Mouse (Mus musculus) CH12.LX (cell line): ENCODE data around the gene Tmem206. TPM values are rescaled to one million over a fixed set of nuclear protein-coding genes. Genes with fewer than 3 reads are reported as not detected.
A peak's percentile ranks its signal among the peaks of the same experiment; 100 is the strongest.

Source experiments
- DNase-seq: peaks from one replicate; pipeline ENCODE4 v3.0.0-alpha.2; 2013; ENCODE audit errors: extremely low read depth
- H3K27ac ChIP-seq: 2 replicates; pipeline ENCODE4 v1.5.1; 2012; ENCODE audit warnings: low read depth, mild to moderate bottlenecking, control low read depth, moderate library complexity; ENCODE audit not compliant: insufficient read depth
- H3K27me3 ChIP-seq: replicated peaks from 2 replicates; pipeline ENCODE3; 2012; ENCODE audit warnings: inconsistent platforms
- H3K36me3 ChIP-seq, 2 experiments: replicated peaks in 1 of 2; 2 replicates each; pipeline versions ENCODE3 to v1.6.1; 2012; ENCODE audit warnings: inconsistent platforms in 1 of 2, low read length in 1 of 2, mild to moderate bottlenecking in 1 of 2, mixed read lengths in 1 of 2, moderate library complexity in 1 of 2; ENCODE audit not compliant: control insufficient read depth in 1 of 2, insufficient read depth in 1 of 2
- H3K4me1 ChIP-seq, 2 experiments: 2 replicates each; pipeline ENCODE4 v1.6.1; 2012; ENCODE audit warnings: inconsistent platforms in 1 of 2, moderate library complexity in 1 of 2; ENCODE audit not compliant: insufficient read depth in 2 of 2, control insufficient read depth in 1 of 2
- H3K4me2 ChIP-seq: 2 replicates; pipeline ENCODE4 v1.6.1; 2012; ENCODE audit warnings: low read depth, mild to moderate bottlenecking, control low read depth; ENCODE audit not compliant: poor library complexity, insufficient read depth, severe bottlenecking
- H3K4me3 ChIP-seq, 3 experiments: fragments of 150-350 bp in 1 of 3; sonication (generic) in 1 of 3; replicated peaks in 1 of 3; 2 replicates each; pipeline versions ENCODE3 to v1.5.1; 2011 to 2012; ENCODE audit warnings: low read depth in 2 of 3, low read length in 2 of 3, mild to moderate bottlenecking in 2 of 3, moderate library complexity in 2 of 3, control low read depth in 1 of 3, improper control_type of control experiment in 1 of 3, inconsistent platforms in 1 of 3, mixed read lengths in 1 of 3; ENCODE audit not compliant: poor library complexity in 1 of 3
- H3K79me2 ChIP-seq: replicated peaks from 2 replicates; pipeline ENCODE4 v1.6.1; 2012; ENCODE audit warnings: mild to moderate bottlenecking, moderate library complexity; ENCODE audit not compliant: control insufficient read depth, poor library complexity, insufficient read depth, severe bottlenecking; ENCODE audit errors: extremely low read depth
- H3K9ac ChIP-seq: 2 replicates; pipeline ENCODE4 v1.6.1; 2012; ENCODE audit warnings: low read depth, mild to moderate bottlenecking, control low read depth, moderate library complexity; ENCODE audit not compliant: insufficient read depth
- H3K9me3 ChIP-seq: replicated peaks from 2 replicates; pipeline ENCODE3; 2012; ENCODE audit warnings: low read length, inconsistent platforms, mixed read lengths
- CHD2 ChIP-seq: IDR thresholded peaks from 2 replicates; pipeline ENCODE4 v1.6.1; 2011; ENCODE audit warnings: low read length, improper control_type of control experiment
- CTCF ChIP-seq, 2 experiments: IDR thresholded peaks in 1 of 2; conservative IDR thresholded peaks in 1 of 2; 2 replicates each; pipeline ENCODE4 v1.5.1; 2011 to 2012; ENCODE audit warnings: low read depth in 2 of 2, low read length in 2 of 2, improper control_type of control experiment in 1 of 2, inconsistent platforms in 1 of 2, mild to moderate bottlenecking in 1 of 2, moderate library complexity in 1 of 2
- IRF4 ChIP-seq: IDR thresholded peaks from 2 replicates; pipeline ENCODE4 v1.6.1; 2014; ENCODE audit warnings: low read depth, mild to moderate bottlenecking, inconsistent platforms, low read length, improper control_type of control experiment
- JUND ChIP-seq: conservative IDR thresholded peaks from 2 replicates; pipeline ENCODE4 v1.6.1; 2011; ENCODE audit warnings: low read depth, low read length, improper control_type of control experiment
- MAZ ChIP-seq: IDR thresholded peaks from 2 replicates; pipeline ENCODE4 v1.6.1; 2012; ENCODE audit warnings: low read depth, mild to moderate bottlenecking, inconsistent platforms, low read length, improper control_type of control experiment, moderate library complexity
- NELFE ChIP-seq: IDR thresholded peaks from 2 replicates; pipeline ENCODE4 v1.6.1; 2011; ENCODE audit warnings: low read depth, low read length, improper control_type of control experiment
- PAX5 ChIP-seq: IDR thresholded peaks from 2 replicates; pipeline ENCODE4 v1.6.1; 2012; ENCODE audit warnings: low read length, inconsistent platforms, mixed read lengths
- RAD21 ChIP-seq: IDR thresholded peaks from 2 replicates; pipeline ENCODE4 v1.6.1; 2011; ENCODE audit warnings: low read depth, mild to moderate bottlenecking, low read length, improper control_type of control experiment, moderate library complexity
- RCOR1 ChIP-seq: conservative IDR thresholded peaks from 2 replicates; pipeline ENCODE4 v1.6.1; 2012; ENCODE audit warnings: low read depth, mild to moderate bottlenecking, inconsistent platforms, low read length, improper control_type of control experiment
- SMC3 ChIP-seq: IDR thresholded peaks from 2 replicates; pipeline ENCODE4 v1.6.1; 2011; ENCODE audit warnings: low read depth, low read length, improper control_type of control experiment
- UBTF ChIP-seq: IDR thresholded peaks from 2 replicates; pipeline ENCODE4 v1.6.1; 2012; ENCODE audit warnings: low read depth, mild to moderate bottlenecking, inconsistent platforms, low read length, improper control_type of control experiment, moderate library complexity
- ZC3H11A ChIP-seq: IDR thresholded peaks from 2 replicates; pipeline ENCODE4 v1.6.1; 2012; ENCODE audit warnings: low read depth, mild to moderate bottlenecking, inconsistent platforms, low read length, improper control_type of control experiment
- ZNF384 ChIP-seq: IDR thresholded peaks from 2 replicates; pipeline ENCODE4 v1.6.1; 2012; ENCODE audit warnings: low read depth, low read length, improper control_type of control experiment, inconsistent platforms
- dilution Hi-C: fragments of 300-500 bp; cut with MboI; formaldehyde crosslinking; loops from 2 replicates; pipeline ENCODE4 v1.14.3; 2020; ENCODE audit warnings: low sequenced_read_pairs; ENCODE audit not compliant: extremely low pct_unique_long_range_greater_than_20kb, extremely low pct_ligation_motif_present
- in situ Hi-C: fragments of 300-500 bp; cut with MboI; formaldehyde crosslinking; loops from 3 replicates; pipeline ENCODE4 v1.14.3; 2019; ENCODE audit warnings: low sequenced_read_pairs, low pct_ligation_motif_present, low pct_unique_long_range_greater_than_20kb, mixed read lengths
- polyA plus RNA-seq: library from polyadenylated mRNA; unstranded; fragments of >175 nt; gene quantifications from 2 replicates; pipeline ENCODE4 v1.2.1, GENCODE M21; 2012; ENCODE audit warnings: low read depth; ENCODE audit not compliant: insufficient read length
- total RNA-seq, 2 experiments: library from RNA; depleted of rRNA; stranded (reverse); fragments of 300-350 nt in 1 of 2; fragments of >200 nt in 1 of 2; gene quantifications; 2 replicates each; pipeline ENCODE4 v1.2.3; 2012 to 2014

The Tmem206 gene
- total and polyA plus RNA-seq, 3 experiments, result 13.1 to 16.4 (median 15.4) TPM

GRCm38 (mm10) chr1:191352786-191353488 lies 27.2 kb downstream of the Tmem206 start:
- peaks cover 2 to 17% of the 10 kb centered on the region in 2 experiments; a peak in 3 of 4 replicates for H3K4me1 ChIP-seq
- H3K4me2 ChIP-seq, result no peak overlapping the region
- dilution Hi-C loops, result no loop called here
- TF ChIP-seq CTCF (conservative IDR thresholded peaks at IDR 0.05 in 1 of 2, IDR thresholded peaks at IDR 0.05 in 1 of 2; ENCODE audit: low read depth in 2 of 2, low read length in 2 of 2) (peak in 1 of 2 experiments; percentile 60; a peak in 2 of 4 replicates), IRF4 (no peak), RAD21 (peak; percentile 27), ZNF384 (peak; percentile 94), SMC3 (peak; percentile 43)
- H3K27ac ChIP-seq, result no peak overlapping the region
- H3K36me3 ChIP-seq, result peaks cover 67 to 84% of the 10 kb centered on the region in 2 experiments
- in situ Hi-C loops, result no loop called here
- H3K4me3 ChIP-seq, result no peak overlapping the region
- peak; percentile 36 for DNase-seq
- H3K9me3 ChIP-seq, result no peaks in the 10 kb centered on the region
- H3K9ac ChIP-seq, result no peak overlapping the region
- H3K79me2 ChIP-seq, result no peaks in the 10 kb centered on the region
- H3K27me3 ChIP-seq, result no peaks in the 10 kb centered on the region

- Histone ChIP-seq H3K4me2 (no peak overlapping the region), H3K27ac (no peak overlapping the region), H3K9ac (no peak overlapping the region), H3K27me3 (no peaks in the 10 kb centered on the region), H3K36me3 (peaks cover 69 to 85% of the 10 kb centered on the region in 2 experiments), H3K4me3 (no peak overlapping the region), H3K9me3 (no peaks in the 10 kb centered on the region), H3K79me2 (no peaks in the 10 kb centered on the region), H3K4me1 (peaks cover 2 to 17% of the 10 kb centered on the region in 2 experiments; a peak in 3 of 4 replicates)
- in situ Hi-C loops (no loop called here), dilution Hi-C loops (no loop called here)
- no peak for DNase-seq
- TF ChIP-seq RCOR1 (no peak), MAZ (no peak), JUND (no peak)
These were observed 28.1 kb downstream of the Tmem206 start for GRCm38 (mm10) chr1:191353836-191354235.

GRCm38 (mm10) chr1:191356936-191357335 lies 31.2 kb downstream of the Tmem206 start:
- no peak for DNase-seq
- no peak overlapping the region for H3K4me3 ChIP-seq
- no peaks in the 10 kb centered on the region for H3K27me3 ChIP-seq
- in situ Hi-C loops, result no loop called here
- H3K9me3 ChIP-seq, result no peaks in the 10 kb centered on the region
- H3K27ac ChIP-seq, result no peak overlapping the region
- H3K36me3 ChIP-seq, result peaks cover 62 to 81% of the 10 kb centered on the region in 2 experiments
- H3K4me2 ChIP-seq, result no peak overlapping the region
- dilution Hi-C loops, result no loop called here
- TF ChIP-seq NELFE (no peak), SMC3 (no peak), PAX5 (no peak), ZC3H11A (no peak), CHD2 (no peak), RCOR1 (no peak), UBTF (no peak)
- no peaks in the 10 kb centered on the region for H3K4me1 ChIP-seq
- no peaks in the 10 kb centered on the region for H3K79me2 ChIP-seq
- no peak overlapping the region for H3K9ac ChIP-seq
